Mouse (Mus musculus) leukemia stem cell, adult 10-12 weeks (primary cell): Measurements from ENCODE around the gene Ppp1r12b. TPM values are rescaled to one million over a fixed set of nuclear protein-coding genes. Genes with fewer than 3 reads are reported as not detected.

ENCODE experiments used
- polyA plus RNA-seq: library from polyadenylated mRNA; stranded (reverse); fragments of >175 nt; gene quantifications from 2 replicates; pipeline ENCODE4 v1.2.3, GENCODE M21; 2012; ENCODE audit warnings: low replicate concordance

Ppp1r12b gene
- 3.7 and 4.7 TPM in 2 replicates for polyA plus RNA-seq

GRCm38 (mm10) chr1:134955637-134956176 lies at the start of gene Ppp1r12b:
Gene Ppp1r12b (minus strand): TSS chr1:134955942.

GRCm38 (mm10) chr1:134962053-134962803 lies 6.5 kb upstream of the Ppp1r12b start, which contains the start of gene Ube2t:
Gene Ube2t (plus strand): TSS chr1:134962565.

Other genes with a start within 250 kb of the Ppp1r12b start
- gene Ube2t, start 6.6 kb upstream of the Ppp1r12b start, polyA plus RNA-seq: 26.1 and 44.4 TPM in 2 replicates
- gene Lgr6, start 149.3 kb upstream of the Ppp1r12b start, polyA plus RNA-seq: 0.07 TPM in 1 of 2 replicates, not detected in the other
- gene Ptpn7, start 176.8 kb upstream of the Ppp1r12b start, polyA plus RNA-seq: 143 and 281 TPM in 2 replicates
- 57.0 and 66.5 TPM in 2 replicates for gene Arl8a, start 190.9 kb upstream of the Ppp1r12b start, polyA plus RNA-seq
- not detected in 2 replicates for gene Gpr37l1, start 211.7 kb upstream of the Ppp1r12b start, polyA plus RNA-seq